Mouse (Mus musculus): Measurements from ENCODE around the gene Msmb. TPM values are rescaled to one million over a fixed set of nuclear protein-coding genes. Genes with fewer than 3 reads are reported as not detected.
"Not testable (repeated sequence)": the region's sequence is repeated elsewhere in the genome, so short reads cannot be mapped to it uniquely, and the experiment has no call there.

The Msmb gene
- total RNA-seq (2021), result not detected
- long read RNA-seq, experiment 1, result 0 reads
- long read RNA-seq, experiment 2, result 0 reads

GRCm38 (mm10) chr14:32141723-32142122, at the start of gene Msmb:
Gene Msmb (plus strand): TSS chr14:32142023.
- intact Hi-C loops (cut with DNase I), result no loop called here
- DNase-seq, result no peak

- intact Hi-C loops (cut with DNase I), result no loop called here
- no peak for DNase-seq
These were observed 48.8 kb upstream of the Msmb start for GRCm38 (mm10) chr14:32093018-32093417.

GRCm38 (mm10) chr14:32093500-32094117, 48.2 kb upstream of the Msmb start:
- intact Hi-C loops (cut with DNase I), result no loop called here
- DNase-seq, result peak in 1 of 2 experiments; percentile 53

GRCm38 (mm10) chr14:32095646-32096045, 46.2 kb upstream of the Msmb start:
- intact Hi-C loops (cut with DNase I), result no loop called here
- DNase-seq, result no peak

GRCm38 (mm10) chr14:32096740-32097139, 45.1 kb upstream of the Msmb start:
- intact Hi-C loops (cut with DNase I), result no loop called here
- no peak for DNase-seq

- no peak for DNase-seq
- intact Hi-C loops (cut with DNase I), result no loop called here
These were observed 44.1 kb upstream of the Msmb start for GRCm38 (mm10) chr14:32097691-32098090.

GRCm38 (mm10) chr14:32098951-32099350, 42.9 kb upstream of the Msmb start:
- intact Hi-C loops (cut with DNase I), result no loop called here
- DNase-seq, result no peak

GRCm38 (mm10) chr14:32103556-32103955, 38.3 kb upstream of the Msmb start:
- intact Hi-C loops (cut with DNase I), result no loop called here
- DNase-seq, result no peak

GRCm38 (mm10) chr14:32105663-32106062, 36.2 kb upstream of the Msmb start:
- intact Hi-C loops (cut with DNase I), result no loop called here
- DNase-seq, result no peak

GRCm38 (mm10) chr14:32106911-32107310, 34.9 kb upstream of the Msmb start:
- DNase-seq, result no peak
- intact Hi-C loops (cut with DNase I), result no loop called here

- DNase-seq; intact Hi-C loops (cut with DNase I): not testable (repeated sequence)
These were observed 29.7 kb upstream of the Msmb start for GRCm38 (mm10) chr14:32112124-32112523.

GRCm38 (mm10) chr14:32120940-32121919, 20.6 kb upstream of the Msmb start:
- intact Hi-C loops (cut with DNase I), result loop anchor here (5.0 kb wide), 1 partner anchor 71 kb away; no protein-coding TSS in a partner anchor
- no peak for DNase-seq

GRCm38 (mm10) chr14:32121920-32122315, 19.9 kb upstream of the Msmb start:
- intact Hi-C loops (cut with DNase I), result loop anchor here (5.0 kb wide), 1 partner anchor 70 kb away; no protein-coding TSS in a partner anchor
- DNase-seq, result peak in 1 of 2 experiments; percentile 32

GRCm38 (mm10) chr14:32124261-32124660, 17.6 kb upstream of the Msmb start:
- intact Hi-C loops (cut with DNase I), result loop anchor here (5.0 kb wide), 1 partner anchor 68 kb away; no protein-coding TSS in a partner anchor
- DNase-seq, result no peak

GRCm38 (mm10) chr14:32125256-32125655, 16.6 kb upstream of the Msmb start:
- DNase-seq; intact Hi-C loops (cut with DNase I): not testable (repeated sequence)

GRCm38 (mm10) chr14:32128409-32128808, 13.4 kb upstream of the Msmb start:
- no peak for DNase-seq
- intact Hi-C loops (cut with DNase I), result no loop called here

- DNase-seq, result no peak
- intact Hi-C loops (cut with DNase I), result no loop called here
These were observed 10.0 kb upstream of the Msmb start for GRCm38 (mm10) chr14:32131836-32132235.

- DNase-seq, result peak in 1 of 2 experiments; percentile 5
- intact Hi-C loops (cut with DNase I), result no loop called here
These were observed 7.5 kb upstream of the Msmb start for GRCm38 (mm10) chr14:32134293-32134692.

GRCm38 (mm10) chr14:32136467-32136866, 5.4 kb upstream of the Msmb start:
- DNase-seq, result not testable (repeated sequence)

GRCm38 (mm10) chr14:32140359-32140965, 1.4 kb upstream of the Msmb start:
- intact Hi-C loops (cut with DNase I), result no loop called here
- no peak for DNase-seq

More at GRCm38 (mm10) chr14:32136467-32136866, 5.4 kb upstream of the Msmb start:
- intact Hi-C loops (cut with DNase I), result not testable (repeated sequence)

- intact Hi-C loops (cut with DNase I), result no loop called here
These were observed 2.9 kb downstream of the Msmb start for GRCm38 (mm10) chr14:32144734-32145133.

More at GRCm38 (mm10) chr14:32144734-32145133, 2.9 kb downstream of the Msmb start:
- no peak for DNase-seq

Data from heart, postnatal 14 days (tissue).